Mouse (Mus musculus): ENCODE measurements around the gene Ugt1a5.

The Ugt1a5 gene

GRCm38 (mm10) chr1:88245881-88246280 lies 80.1 kb downstream of the Ugt1a5 start:
- DNase-seq, result no peak

GRCm38 (mm10) chr1:88246386-88246785 lies 80.6 kb downstream of the Ugt1a5 start:
- no peak for DNase-seq

- DNase-seq, result no peak
Observed at GRCm38 (mm10) chr1:88247660-88248059, 81.8 kb downstream of the Ugt1a5 start.

GRCm38 (mm10) chr1:88248658-88249057 lies 82.8 kb downstream of the Ugt1a5 start:
- DNase-seq, result no peak

GRCm38 (mm10) chr1:88249596-88249995 lies 83.8 kb downstream of the Ugt1a5 start:
- no peak for DNase-seq

GRCm38 (mm10) chr1:88250023-88250422 lies 84.2 kb downstream of the Ugt1a5 start:
- DNase-seq, result no peak

- DNase-seq, result no peak
Observed at GRCm38 (mm10) chr1:88253106-88253505, 87.3 kb downstream of the Ugt1a5 start.

- no peak for DNase-seq
Observed at GRCm38 (mm10) chr1:88253540-88253939, 87.7 kb downstream of the Ugt1a5 start.

GRCm38 (mm10) chr1:88254793-88255465 lies 89.1 kb downstream of the Ugt1a5 start:
- no peak for DNase-seq

GRCm38 (mm10) chr1:88255466-88255857 lies 89.7 kb downstream of the Ugt1a5 start:
- DNase-seq, result no peak

GRCm38 (mm10) chr1:88255989-88256754 lies 90.4 kb downstream of the Ugt1a5 start:
- no peak for DNase-seq

- DNase-seq, result no peak
Observed at GRCm38 (mm10) chr1:88256886-88257663, 91.3 kb downstream of the Ugt1a5 start.

GRCm38 (mm10) chr1:88257681-88258080 lies 91.9 kb downstream of the Ugt1a5 start:
- DNase-seq, result no peak

GRCm38 (mm10) chr1:88258361-88258760 lies 92.5 kb downstream of the Ugt1a5 start:
- DNase-seq, result no peak

GRCm38 (mm10) chr1:88258881-88259642 lies 93.2 kb downstream of the Ugt1a5 start:
- no peak for DNase-seq

GRCm38 (mm10) chr1:88259643-88260024 lies 93.8 kb downstream of the Ugt1a5 start:
- no peak for DNase-seq

- DNase-seq, result peak; percentile 67
Observed at GRCm38 (mm10) chr1:88260114-88260513, 94.3 kb downstream of the Ugt1a5 start.

GRCm38 (mm10) chr1:88260604-88261377 lies 95.0 kb downstream of the Ugt1a5 start:
- DNase-seq, result no peak

GRCm38 (mm10) chr1:88261706-88262105 lies 95.9 kb downstream of the Ugt1a5 start:
- no peak for DNase-seq

GRCm38 (mm10) chr1:88262255-88262654 lies 96.4 kb downstream of the Ugt1a5 start:
- peak; percentile 59 for DNase-seq

GRCm38 (mm10) chr1:88262961-88263360 lies 97.1 kb downstream of the Ugt1a5 start:
- no peak for DNase-seq

GRCm38 (mm10) chr1:88263778-88264177 lies 98.0 kb downstream of the Ugt1a5 start:
- DNase-seq, result no peak

All from kidney, adult 11 months (tissue).